Mouse (Mus musculus) adrenal gland, postnatal 14 days (tissue): ENCODE results near the gene Calhm3. TPM values are rescaled to one million over a fixed set of nuclear protein-coding genes. Genes with fewer than 3 reads are reported as not detected.

Source experiments
- DNase-seq: peaks from one replicate; pipeline ENCODE4 v3.0.0; 2021; ENCODE audit warnings: mixed read lengths
- total RNA-seq: library from RNA; stranded (reverse); gene quantifications from 2 replicates; pipeline ENCODE4 v1.2.3, GENCODE M21; 2021

Calhm3 gene
- total RNA-seq, 1 experiment from 2014 or later: not detected

DNA sequence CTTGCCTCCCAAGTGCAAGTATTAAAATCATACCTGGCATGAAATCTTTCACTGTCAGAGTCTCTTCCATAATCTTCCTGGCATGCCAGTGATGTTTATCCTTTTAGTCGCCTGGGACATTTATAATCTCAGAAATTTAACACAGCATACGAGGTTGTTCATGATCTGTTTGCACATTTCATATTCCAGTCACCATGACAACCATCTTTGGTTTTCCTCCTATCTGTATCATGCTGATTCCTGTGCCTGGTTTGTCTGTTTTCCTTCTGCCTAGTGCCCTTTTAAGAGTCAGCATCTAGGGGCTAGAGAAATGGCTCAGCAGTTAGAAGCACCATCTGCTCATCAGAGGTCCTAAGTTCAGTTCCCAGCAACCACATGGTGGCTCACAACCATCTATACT lies 38.9 kb downstream of the Calhm3 start:
- no peak for DNase-seq

DNA sequence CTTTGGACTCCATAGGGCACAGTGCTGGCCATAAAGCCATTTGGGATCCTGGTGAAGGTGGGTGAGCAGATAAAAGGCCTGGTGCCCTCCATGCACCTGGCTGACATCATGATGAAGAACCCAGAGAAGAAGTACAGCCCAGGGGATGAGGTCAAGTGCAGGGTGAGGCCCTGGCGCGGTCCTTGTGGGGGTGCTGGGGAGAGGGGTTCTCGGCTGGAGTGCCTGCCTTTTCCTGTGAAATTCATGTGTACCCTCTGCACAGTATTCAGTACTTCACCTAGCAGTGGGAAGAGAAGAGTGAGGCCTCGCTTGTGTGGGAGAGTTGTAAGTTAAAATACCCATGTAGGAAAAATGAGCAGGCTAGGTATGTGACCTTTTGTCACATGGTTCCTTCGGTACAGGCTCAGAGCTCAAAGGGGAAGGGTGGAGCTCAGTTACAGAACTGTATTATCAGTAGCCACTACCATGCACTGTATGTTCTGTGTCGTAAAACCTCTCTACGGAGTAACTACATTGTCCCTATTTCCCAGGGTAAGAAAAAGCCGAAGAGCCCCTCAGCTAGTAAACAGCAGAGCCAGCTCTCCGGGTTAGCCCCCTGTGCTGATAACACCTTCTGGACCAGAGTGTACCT lies 52.8 kb downstream of the Calhm3 start:
- DNase-seq: no peak

Other genes starting within 250 kb of the Calhm3 start
- 7.5 and 9.6 TPM in 2 replicates for gene Ina, start 143.1 kb downstream of the Calhm3 start, total RNA-seq
- 79.8 and 82.3 TPM in 2 replicates for gene Nt5c2, start 142.6 kb downstream of the Calhm3 start, total RNA-seq
- gene Pcgf6, start 106.9 kb downstream of the Calhm3 start, total RNA-seq: 8.4 and 9.4 TPM in 2 replicates
- gene Taf5, start 90.0 kb downstream of the Calhm3 start, total RNA-seq: 4.3 and 4.6 TPM in 2 replicates
- 939 and 985 TPM in 2 replicates for gene Usmg5, start 67.1 kb downstream of the Calhm3 start, total RNA-seq
- gene Pdcd11, start 67.0 kb downstream of the Calhm3 start, total RNA-seq: 23.4 and 24.5 TPM in 2 replicates
- 4.4 and 5.4 TPM in 2 replicates for gene Calhm2, start 19.5 kb downstream of the Calhm3 start, total RNA-seq
- not detected in 2 replicates for gene Calhm1, start 13.5 kb downstream of the Calhm3 start, total RNA-seq
- gene Neurl1a, start 21.1 kb upstream of the Calhm3 start, total RNA-seq: 15.3 and 16.0 TPM in 2 replicates